In genomic region chr19:43927057-43927456, GRCm38 (mm10) we compare ENCODE assay signal across 10 mouse cellular contexts. TPM values are rescaled to one million over a fixed set of nuclear protein-coding genes. Genes with fewer than 3 reads are reported as not detected.
DNase-seq lines count a peak whose midpoint lies in the region; ATAC-seq and TF ChIP-seq lines count a peak whose summit lies in the region.
"Had no signal": no experiment of that assay in that cellular context is flagged by ENCODE, and none has a peak within 500 bp of the region (broad histone marks: within the 10 kb centered on the region; RNA-seq: fewer than 3 reads in every experiment).

No protein-coding gene starts in this region.

- no peak for DNase-seq in hindbrain, embryonic 14.5 days (ENCODE audit: low spot score)
- DNase-seq in cerebellum, adult 2 months: peak; percentile 60
- DNase-seq in layer of hippocampus, adult 8-10 months (ENCODE audit: low spot score in 2 of 2): peak; percentile 14 to 33
- peak; percentile 70 for DNase-seq in right cerebral cortex, adult 18-20 months
- no peak for DNase-seq in urinary bladder, adult 2 months (ENCODE audit: low spot score)
- DNase-seq in retina, embryonic 14.5 days (ENCODE audit: low spot score): no peak
- no peak for DNase-seq in thymus, postnatal 25 days
- DNase-seq: lung, postnatal 14 days had no signal

- no peaks in the 10 kb centered on the region for H3K36me3 ChIP-seq in hindbrain, embryonic 16.5 days (ENCODE audit: control insufficient read depth, insufficient read depth, low read length)
- no peaks in the 10 kb centered on the region for H3K36me3 ChIP-seq in hindbrain, embryonic 14.5 days (replicated peaks; ENCODE audit: control insufficient read depth, insufficient read depth)

- no peak overlapping the region for H3K9ac ChIP-seq in hindbrain, embryonic 16.5 days (ENCODE audit: low read depth, low read length)
- no peak overlapping the region for H3K9ac ChIP-seq in hindbrain, embryonic 14.5 days

- no peak overlapping the region for H3K4me3 ChIP-seq in hindbrain, embryonic 16.5 days (ENCODE audit: low read length)
- no peak overlapping the region for H3K4me3 ChIP-seq in hindbrain, embryonic 14.5 days (replicated peaks; ENCODE audit: low read length)
- H3K4me3 ChIP-seq in cerebellum, adult 2 months (replicated peaks; ENCODE audit: insufficient read depth, low read depth, low read length): peak overlapping the region; percentile 30

- WGBS in hindbrain, embryonic 16.5 days: 61% methylated on average over 10 of the region's 10 CpGs
- 74% methylated on average over 10 of the region's 10 CpGs for WGBS in hindbrain, embryonic 14.5 days
- 6% methylated on average over 10 of the region's 10 CpGs for WGBS in cerebellum, adult 2 months

- H3K27me3 ChIP-seq in hindbrain, embryonic 16.5 days (replicated peaks; ENCODE audit: control insufficient read depth, insufficient read depth, low read length): no peaks in the 10 kb centered on the region
- H3K27me3 ChIP-seq in hindbrain, embryonic 14.5 days (ENCODE audit: control insufficient read depth, insufficient read depth, low read length): no peaks in the 10 kb centered on the region
- no peaks in the 10 kb centered on the region for H3K27me3 ChIP-seq in cerebellum, adult 2 months (ENCODE audit: control insufficient read depth, insufficient read depth, low read length)
- H3K27me3 ChIP-seq: CH12.LX had no signal

- H3K27ac ChIP-seq in hindbrain, embryonic 16.5 days (ENCODE audit: low read depth, low read length): no peak overlapping the region
- H3K27ac ChIP-seq in hindbrain, embryonic 14.5 days: no peak overlapping the region
- H3K27ac ChIP-seq in cerebellum, adult 2 months (ENCODE audit: insufficient read depth, low read length): peak overlapping the region; percentile 13; the same call in 1 of the 2 replicates

- no peak for TF ChIP-seq POLR2A in cerebellum, adult 2 months (IDR thresholded peaks at IDR 0.05; ENCODE audit: borderline replicate concordance, insufficient read depth, low read length)

- H3K4me1 ChIP-seq in hindbrain, embryonic 16.5 days (ENCODE audit: control insufficient read depth, insufficient read depth, low read depth, low read length): peaks cover 2% of the 10 kb centered on the region
- peaks cover 9% of the 10 kb centered on the region; the same call in 1 of the 2 replicates for H3K4me1 ChIP-seq in hindbrain, embryonic 14.5 days (replicated peaks; ENCODE audit: control insufficient read depth, insufficient read depth, low read length)
- peaks cover 11% of the 10 kb centered on the region for H3K4me1 ChIP-seq in cerebellum, adult 2 months (ENCODE audit: control insufficient read depth, insufficient read depth, low read length)

- ATAC-seq in hindbrain, embryonic 16.5 days: peak; percentile 37; the same call in 1 of the 2 replicates
- no peak for ATAC-seq in hindbrain, embryonic 14.5 days (ENCODE audit: low FRiP score)

- H3K9me3 ChIP-seq in hindbrain, embryonic 16.5 days (ENCODE audit: control insufficient read depth, low read length): no peaks in the 10 kb centered on the region
- H3K9me3 ChIP-seq in hindbrain, embryonic 14.5 days (ENCODE audit: control insufficient read depth, low read length): no peaks in the 10 kb centered on the region

- H3K4me2 ChIP-seq in hindbrain, embryonic 16.5 days (ENCODE audit: low read length): no peak overlapping the region
- H3K4me2 ChIP-seq in hindbrain, embryonic 14.5 days (replicated peaks): no peak overlapping the region

- TF ChIP-seq CTCF in cerebellum, adult 2 months (IDR thresholded peaks at IDR 0.05; ENCODE audit: borderline replicate concordance, insufficient read depth, low read depth, low read length): no peak

RNA-seq across cellular contexts. Expression of gene Dnmbp, which starts 12.9 kb away (rescaled TPM):
- 8.1 and 8.9 TPM in 2 replicates for polyA plus RNA-seq in hindbrain, embryonic 16.5 days (2015; fragmentation: Nextera tagmentation; extraction: Ambion mirVana)
- 8.7 and 8.9 TPM in 2 replicates for polyA plus RNA-seq in hindbrain, embryonic 14.5 days (2014; fragmentation: Nextera tagmentation; extraction: Ambion mirVana)
- 13.3 and 14.4 TPM in 2 replicates for polyA plus RNA-seq in cerebellum, adult 2 months (2012; rRNA removed)
- 10 to 100 TPM; 10.8 to 13.3 (median 11.7) TPM for total RNA-seq in layer of hippocampus, adult 8-10 months (2022)
- polyA plus RNA-seq in urinary bladder, adult 2 months (2012; rRNA removed): 33.7 and 34.7 TPM in 2 replicates

RNA-seq across cellular contexts. Expression of gene Cpn1, which starts 59.3 kb away (rescaled TPM):
- polyA plus RNA-seq in hindbrain, embryonic 16.5 days (2015; fragmentation: Nextera tagmentation; extraction: Ambion mirVana): 0.26 and 0.70 TPM in 2 replicates
- 0.20 and 0.26 TPM in 2 replicates for polyA plus RNA-seq in hindbrain, embryonic 14.5 days (2014; fragmentation: Nextera tagmentation; extraction: Ambion mirVana)
- polyA plus RNA-seq in cerebellum, adult 2 months (2012; rRNA removed): 0.16 and 0.36 TPM in 2 replicates
- under 1 TPM in 3 of 4 experiments, not detected in 1; 0.27 to 0.37 (median 0.34) TPM for total RNA-seq in layer of hippocampus, adult 8-10 months (2022)
- polyA plus RNA-seq in urinary bladder, adult 2 months (2012; rRNA removed): 0.18 and 0.21 TPM in 2 replicates

Comparison
In these comparisons a context has a peak if more than half of its experiments do, and no peak if none do; other contexts are left out.
1. DNase-seq: peak in cerebellum, adult 2 months (2 of 2), layer of hippocampus, adult 8-10 months (2 of 2) and right cerebral cortex, adult 18-20 months (single experiment); none in hindbrain, embryonic 14.5 days (single experiment), urinary bladder, adult 2 months (single experiment), retina, embryonic 14.5 days (single experiment) and thymus, postnatal 25 days (single experiment).